Mouse (Mus musculus) testis, postnatal 14 days (tissue): ENCODE results near the gene Sgcd.

Source experiments
- DNase-seq: peaks from one replicate; pipeline ENCODE4 v3.0.0; 2021; ENCODE audit warnings: low spot score

The Sgcd gene

GRCm38 (mm10) chr11:47132410-47132809 lies 856.4 kb downstream of the Sgcd start:
- no peak for DNase-seq

- DNase-seq = no peak
Observed at GRCm38 (mm10) chr11:47130432-47130831, 858.3 kb downstream of the Sgcd start.

- DNase-seq = no peak
Observed at GRCm38 (mm10) chr11:47129992-47130391, 858.8 kb downstream of the Sgcd start.

GRCm38 (mm10) chr11:47129166-47129565 lies 859.6 kb downstream of the Sgcd start:
- no peak for DNase-seq

- DNase-seq = no peak
Observed at GRCm38 (mm10) chr11:47128331-47128730, 860.4 kb downstream of the Sgcd start.

- no peak for DNase-seq
Observed at GRCm38 (mm10) chr11:47120874-47121273, 867.9 kb downstream of the Sgcd start.

- DNase-seq = no peak
Observed at GRCm38 (mm10) chr11:47117896-47118295, 870.9 kb downstream of the Sgcd start.

GRCm38 (mm10) chr11:47114366-47114765 lies 874.4 kb downstream of the Sgcd start:
- DNase-seq = no peak

GRCm38 (mm10) chr11:47113081-47113480 lies 875.7 kb downstream of the Sgcd start:
- no peak for DNase-seq

- no peak for DNase-seq
Observed at GRCm38 (mm10) chr11:47110314-47110713, 878.5 kb downstream of the Sgcd start.

- DNase-seq = no peak
Observed at GRCm38 (mm10) chr11:47107661-47108060, 881.1 kb downstream of the Sgcd start.

GRCm38 (mm10) chr11:47093296-47093912 lies 895.4 kb downstream of the Sgcd start:
- no peak for DNase-seq

GRCm38 (mm10) chr11:47082517-47082916 lies 906.3 kb downstream of the Sgcd start:
- no peak for DNase-seq

GRCm38 (mm10) chr11:47073538-47073937 lies 915.2 kb downstream of the Sgcd start:
- DNase-seq = no peak

- DNase-seq = no peak
Observed at GRCm38 (mm10) chr11:47071161-47071560, 917.6 kb downstream of the Sgcd start.

GRCm38 (mm10) chr11:47069769-47070384 lies 918.9 kb downstream of the Sgcd start:
- no peak for DNase-seq

GRCm38 (mm10) chr11:47063690-47064089 lies 925.1 kb downstream of the Sgcd start:
- no peak for DNase-seq

- no peak for DNase-seq
Observed at GRCm38 (mm10) chr11:47050390-47050789, 938.4 kb downstream of the Sgcd start.

GRCm38 (mm10) chr11:47049756-47050155 lies 939.0 kb downstream of the Sgcd start:
- DNase-seq = no peak

- no peak for DNase-seq
Observed at GRCm38 (mm10) chr11:47032318-47032717, 956.5 kb downstream of the Sgcd start.

GRCm38 (mm10) chr11:47020874-47021273 lies 967.9 kb downstream of the Sgcd start:
- no peak for DNase-seq

GRCm38 (mm10) chr11:47018139-47018538 lies 970.6 kb downstream of the Sgcd start:
- DNase-seq = no peak

GRCm38 (mm10) chr11:47015683-47016082 lies 973.1 kb downstream of the Sgcd start:
- no peak for DNase-seq

GRCm38 (mm10) chr11:47014278-47014677 lies 974.5 kb downstream of the Sgcd start:
- no peak for DNase-seq
